Mouse (Mus musculus) heart, postnatal 25 days (tissue): ENCODE data around the gene Fbxo42. TPM values are rescaled to one million over a fixed set of nuclear protein-coding genes. Genes with fewer than 3 reads are reported as not detected.
A peak's percentile ranks its signal among the peaks of the same experiment; 100 is the strongest.
"Not testable (repeated sequence)": the region's sequence is repeated elsewhere in the genome, so short reads cannot be mapped to it uniquely, and the experiment has no call there.

ENCODE experiments used
- DNase-seq: peaks from one replicate; pipeline ENCODE4 v3.0.0; 2022; ENCODE audit warnings: low spot score
- intact Hi-C: fragments of 180-260 bp; cut with DNase I; formaldehyde crosslinking; loops from one replicate; pipeline ENCODE4 v1.15.1; 2025
- total RNA-seq, 2 experiments: library from RNA; stranded (reverse); gene quantifications; 2 replicates each; pipeline ENCODE4 v1.2.3; 2021

Fbxo42 gene
- total RNA-seq, 2 experiments from 2014 or later = 10.0 to 10.1 TPM

GRCm38 (mm10) chr4:141134751-141135530, 12.8 kb upstream of the Fbxo42 start:
- peak; percentile 35 for DNase-seq
- intact Hi-C loops = loop anchor here (5.0 kb wide), 1 partner anchor 58 kb away; the partner anchor contains the start of gene Necap2

- intact Hi-C loops = loop anchor here (5.0 kb wide), 1 partner anchor 59 kb away; the partner anchor contains the start of gene Necap2
- no peak for DNase-seq
Measured at GRCm38 (mm10) chr4:141136126-141136525, 11.6 kb upstream of the Fbxo42 start.

GRCm38 (mm10) chr4:141137740-141138139, 10.0 kb upstream of the Fbxo42 start:
- intact Hi-C loops = loop anchor here (5.0 kb wide), 1 partner anchor 60 kb away; the partner anchor contains the start of gene Necap2
- not testable (repeated sequence) for DNase-seq

- intact Hi-C loops = loop anchor here (5.0 kb wide), 1 partner anchor 61 kb away; the partner anchor contains the start of gene Necap2
- DNase-seq = no peak
Measured at GRCm38 (mm10) chr4:141138425-141139115, 9.1 kb upstream of the Fbxo42 start.

DNA sequence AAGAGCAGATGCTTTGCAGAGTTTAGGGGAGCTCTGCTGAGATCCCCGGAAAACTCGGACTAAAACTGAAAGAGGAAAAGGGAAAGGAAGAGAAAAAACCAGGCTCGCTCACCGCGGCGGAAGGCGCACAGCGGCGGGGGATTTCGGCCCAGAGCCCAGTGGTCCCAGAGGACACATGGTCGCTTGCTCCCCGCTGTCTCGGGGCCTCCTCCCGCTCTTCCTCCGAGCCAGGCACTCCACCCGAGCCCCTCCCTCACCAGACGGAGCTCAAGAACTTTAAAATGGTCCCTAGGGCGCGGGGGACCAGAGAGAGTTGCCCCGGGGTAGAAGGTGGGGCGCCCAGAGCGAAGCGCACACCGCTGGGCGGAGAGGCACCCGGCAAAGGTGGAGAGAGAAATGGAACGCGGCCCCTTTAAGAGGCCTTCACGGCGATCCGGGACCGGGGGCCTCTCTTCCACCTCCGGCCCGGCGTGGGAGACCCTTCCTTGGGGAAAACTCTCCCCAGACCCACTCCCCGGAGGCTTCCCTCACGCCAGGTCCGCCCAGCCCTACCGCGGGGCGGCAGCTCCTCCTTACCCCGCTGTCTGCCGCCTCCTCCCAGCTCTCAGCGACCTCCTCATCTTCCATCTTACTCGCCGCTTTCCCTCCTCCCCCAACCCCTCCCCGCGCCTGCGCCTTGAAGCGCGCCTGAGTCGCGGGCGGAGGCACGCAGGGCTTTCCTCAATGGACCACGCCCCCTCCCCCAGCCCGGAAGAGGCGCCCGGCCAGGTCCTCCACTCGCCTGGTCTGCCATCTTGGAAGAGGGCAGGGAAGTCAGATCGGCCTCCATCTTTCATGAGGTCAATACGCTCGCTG, 8.4 kb upstream of the Fbxo42 start, which contains the start of gene Szrd1:
Gene Szrd1 (minus strand): TSS at position 660 of the 855 bp plus-strand sequence.
- intact Hi-C loops = loop anchor here (5.0 kb wide), 1 partner anchor 62 kb away; the partner anchor contains the start of gene Necap2
- DNase-seq = peak; percentile 96

DNA sequence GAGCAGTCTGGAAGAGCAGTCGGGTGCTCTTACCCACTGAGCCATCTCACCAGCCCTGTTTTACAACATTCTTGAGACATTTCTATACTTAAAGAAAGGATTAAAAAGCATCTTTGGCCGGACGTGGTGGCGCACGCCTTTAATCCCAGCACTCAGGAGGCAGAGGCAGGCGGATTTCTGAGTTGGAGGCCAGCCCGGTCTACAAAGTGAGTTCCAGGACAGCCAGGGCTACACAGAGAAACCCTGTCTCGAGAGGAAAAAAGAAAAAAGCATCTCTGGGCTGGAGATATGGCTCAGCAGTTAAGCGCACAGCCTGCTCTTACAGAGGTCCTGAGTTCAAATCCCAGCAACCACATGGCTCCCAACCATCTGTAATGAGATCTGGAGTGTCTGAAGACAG, 7.4 kb upstream of the Fbxo42 start:
- intact Hi-C loops = loop anchor here (5.0 kb wide), 1 partner anchor 62 kb away; no protein-coding TSS in a partner anchor
- not testable (repeated sequence) for DNase-seq

DNA sequence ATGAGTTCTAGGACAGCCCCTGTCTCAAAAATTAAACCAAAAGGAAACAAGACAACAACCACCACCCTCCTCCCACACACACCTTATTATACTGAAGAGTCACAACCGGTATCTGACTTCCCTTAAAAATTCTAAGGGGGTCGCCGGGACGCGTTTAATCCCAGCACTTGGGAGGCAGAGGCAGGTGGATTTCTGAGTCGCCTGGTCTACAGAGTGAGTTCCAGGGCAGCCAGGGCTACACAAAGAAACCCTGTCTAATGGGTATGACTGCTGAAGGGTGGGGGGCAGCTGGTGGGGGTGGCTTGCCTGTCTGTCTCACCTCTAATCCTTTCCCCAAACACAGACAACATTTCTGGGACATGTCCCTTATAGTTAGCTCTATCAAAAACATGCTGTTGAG, 6.7 kb upstream of the Fbxo42 start:
- no peak for DNase-seq
- intact Hi-C loops = loop anchor here (5.0 kb wide), 1 partner anchor 61 kb away; no protein-coding TSS in a partner anchor

GRCm38 (mm10) chr4:141142285-141142811, 5.4 kb upstream of the Fbxo42 start:
- peak; percentile 67 for DNase-seq
- intact Hi-C loops = loop anchor here (2.0 to 5.0 kb wide), 2 partner anchors 60 to 124 kb away; no protein-coding TSS in a partner anchor

DNA sequence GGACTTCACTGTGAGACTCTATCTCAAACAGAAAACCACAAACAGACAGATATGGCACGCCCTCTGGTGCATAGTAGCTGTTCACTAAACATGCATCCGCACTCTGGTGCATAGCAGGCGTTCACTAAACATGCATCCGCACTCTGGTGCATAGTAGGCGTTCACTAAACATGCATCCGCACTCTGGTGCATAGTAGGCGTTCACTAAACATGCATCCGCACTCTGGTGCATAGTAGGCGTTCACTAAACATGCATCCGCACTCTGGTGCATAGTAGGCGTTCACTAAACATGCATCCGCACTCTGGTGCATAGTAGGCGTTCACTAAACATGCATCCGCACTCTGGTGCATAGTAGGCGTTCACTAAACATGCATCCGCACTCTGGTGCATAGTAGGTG, 2.6 kb upstream of the Fbxo42 start:
- intact Hi-C loops = loop anchor here (1.0 kb wide), 1 partner anchor 218 kb away; no protein-coding TSS in a partner anchor
- not testable (repeated sequence) for DNase-seq

- DNase-seq = no peak
- intact Hi-C loops = no loop called here
Measured at GRCm38 (mm10) chr4:141146491-141147033, 1.2 kb upstream of the Fbxo42 start.

GRCm38 (mm10) chr4:141148009-141148801, 492 bp downstream of the Fbxo42 start:
- DNase-seq = no peak
- intact Hi-C loops = no loop called here

DNA sequence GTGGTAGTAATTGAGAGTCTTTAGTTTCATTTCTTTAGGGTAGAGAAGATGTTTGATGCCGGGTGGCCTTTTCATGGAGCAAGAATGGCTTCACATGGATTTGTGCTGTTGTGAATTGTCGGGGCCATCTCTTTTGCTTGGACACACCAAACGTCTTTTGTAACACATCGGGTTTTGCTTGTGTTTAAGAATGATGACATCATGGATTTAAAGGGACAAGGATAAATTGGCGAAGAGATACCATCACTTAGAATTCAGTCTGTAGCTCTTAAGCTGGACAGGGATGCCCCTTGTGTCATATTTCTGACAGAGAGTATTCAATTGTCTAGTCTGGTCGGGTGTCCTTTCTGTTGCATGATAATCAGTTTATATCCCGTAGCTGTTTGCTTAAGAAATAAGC, 1.4 kb downstream of the Fbxo42 start:
- intact Hi-C loops = no loop called here
- DNase-seq = no peak

DNA sequence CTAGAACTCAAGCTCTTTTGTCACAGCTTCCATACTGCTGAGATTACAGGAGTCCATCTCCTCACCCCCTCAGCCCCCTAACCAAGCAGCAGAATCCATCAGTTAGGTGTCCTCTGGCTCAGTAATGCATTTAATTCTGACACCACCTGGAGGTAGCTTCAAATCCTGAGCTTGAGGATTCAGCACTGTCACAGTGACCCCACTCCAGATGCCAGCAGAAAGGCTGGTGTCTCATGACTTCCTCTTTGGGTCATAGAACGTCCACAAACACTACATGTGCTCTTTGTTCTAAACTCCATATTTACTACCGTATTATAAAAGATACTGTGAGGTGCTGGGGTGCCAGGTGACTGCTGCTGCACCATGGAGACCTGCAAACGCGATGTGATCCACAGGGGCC, 9.8 kb downstream of the Fbxo42 start:
- intact Hi-C loops = no loop called here
- DNase-seq = no peak

GRCm38 (mm10) chr4:141158609-141159008, 10.9 kb downstream of the Fbxo42 start:
- intact Hi-C loops = no loop called here
- DNase-seq = no peak

DNA sequence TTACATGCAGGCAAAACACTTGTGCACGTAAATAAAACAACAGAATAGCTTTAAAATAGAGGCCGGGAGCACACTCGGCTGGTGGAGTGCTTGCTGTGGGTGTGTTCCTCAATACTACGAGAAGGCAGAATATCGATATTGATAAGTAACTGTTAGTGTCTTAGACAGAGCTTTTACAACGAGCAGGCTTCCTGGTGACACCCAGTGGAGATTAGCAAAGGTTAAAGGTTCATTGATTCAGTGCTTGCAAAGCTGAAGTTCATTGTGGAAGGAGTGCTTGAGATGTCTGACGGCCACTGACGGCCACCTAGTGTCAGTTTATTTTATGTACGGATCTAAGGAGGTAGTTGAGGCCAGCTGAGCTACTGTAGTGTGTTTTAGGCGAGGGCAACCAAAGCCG, 11.4 kb downstream of the Fbxo42 start:
- DNase-seq = no peak
- intact Hi-C loops = no loop called here

DNA sequence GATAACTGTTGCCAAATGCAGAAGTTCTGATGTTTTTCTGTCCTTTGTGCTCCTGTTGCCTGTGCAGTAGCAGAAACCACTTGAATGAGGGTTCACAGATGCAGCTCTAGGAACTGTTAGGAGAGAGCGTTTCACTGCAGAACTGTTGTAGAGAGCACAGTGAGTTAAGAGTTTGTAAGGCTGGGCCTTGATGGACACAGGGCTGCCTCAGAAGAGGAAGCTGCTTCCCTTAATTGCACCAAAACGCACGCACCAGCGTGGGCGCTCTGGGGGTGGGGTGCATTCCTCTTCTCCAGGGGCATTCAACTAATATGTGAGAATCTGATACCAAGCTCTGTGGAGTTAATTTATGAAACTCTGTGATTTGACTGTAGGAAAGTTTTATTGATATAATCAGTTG, 12.0 kb downstream of the Fbxo42 start:
- intact Hi-C loops = no loop called here
- no peak for DNase-seq

GRCm38 (mm10) chr4:141160193-141160592, 12.5 kb downstream of the Fbxo42 start:
- intact Hi-C loops = no loop called here

DNA sequence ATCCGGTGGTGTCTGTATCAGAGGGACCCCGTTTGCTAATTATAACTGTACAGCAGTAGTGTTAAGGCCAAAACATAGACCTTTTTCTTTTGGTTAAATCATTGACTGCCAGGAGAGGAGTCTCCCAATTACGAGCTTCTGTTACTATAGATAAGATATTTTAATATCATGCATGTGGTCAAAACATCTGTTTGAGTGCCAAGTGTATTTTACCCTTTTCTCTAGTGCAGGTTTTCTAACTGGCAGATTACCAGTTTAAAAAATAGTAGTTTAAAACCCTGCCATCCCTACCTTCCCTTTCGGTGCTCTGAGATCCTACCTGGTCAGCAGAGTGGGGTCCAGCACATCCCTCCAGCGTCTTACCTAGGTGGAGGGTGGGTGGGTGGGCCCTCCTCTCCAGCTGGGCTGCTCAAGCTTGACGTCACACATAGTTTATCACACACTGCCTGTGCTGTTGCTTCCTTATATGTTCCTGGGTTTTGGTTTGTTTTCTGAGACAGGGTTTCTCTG, 14.0 kb downstream of the Fbxo42 start:
- intact Hi-C loops = no loop called here
- DNase-seq = no peak

More at GRCm38 (mm10) chr4:141160193-141160592, 12.5 kb downstream of the Fbxo42 start:
- no peak for DNase-seq
